Mouse (Mus musculus) midbrain, postnatal 0 days (tissue): ENCODE measurements around the gene Tnni3. TPM values are rescaled to one million over a fixed set of nuclear protein-coding genes. Genes with fewer than 3 reads are reported as not detected.

Experiments used
- ATAC-seq: fragments of 200-750 bp; cut with Nextera tagmentation; 2 replicates; pipeline ENCODE4 v1.8.0; 2017; ENCODE audit warnings: moderate number of reproducible peaks, mild to moderate bottlenecking, moderate TSS enrichment, moderate library complexity; ENCODE audit not compliant: low FRiP score
- DNase-seq: peaks from one replicate; pipeline ENCODE4 v3.0.0-alpha.2; 2015; ENCODE audit warnings: low spot score
- H3K27ac ChIP-seq: fragments of 300-500 bp; sonication (generic); 2 replicates; pipeline ENCODE4 v1.5.1; 2014; ENCODE audit warnings: low read depth, mild to moderate bottlenecking, low read length, mixed read lengths
- H3K27me3 ChIP-seq: fragments of 300-500 bp; sonication (generic); 2 replicates; pipeline ENCODE4 v1.6.1; 2014; ENCODE audit warnings: low read length, control low read depth, mixed read lengths; ENCODE audit not compliant: insufficient read depth
- H3K36me3 ChIP-seq: fragments of 300-500 bp; sonication (generic); 2 replicates; pipeline ENCODE4 v1.6.1; 2014; ENCODE audit warnings: low read length, control low read depth, mixed read lengths; ENCODE audit not compliant: insufficient read depth
- H3K4me1 ChIP-seq: fragments of 300-500 bp; sonication (generic); 2 replicates; pipeline ENCODE4 v1.6.1; 2014; ENCODE audit warnings: mild to moderate bottlenecking, control low read depth, antibody characterized with exemption, low read length, mixed read lengths; ENCODE audit not compliant: insufficient read depth
- H3K4me2 ChIP-seq: fragments of 300-500 bp; sonication (generic); 2 replicates; pipeline ENCODE4 v1.6.1; 2014; ENCODE audit warnings: low read depth, mild to moderate bottlenecking, low read length, mixed read lengths; ENCODE audit not compliant: poor library complexity, severe bottlenecking
- H3K4me3 ChIP-seq: fragments of 300-500 bp; sonication (generic); 2 replicates; pipeline ENCODE4 v1.5.1; 2014; ENCODE audit warnings: low read depth, mild to moderate bottlenecking, low read length, moderate library complexity
- H3K9ac ChIP-seq: fragments of 300-500 bp; sonication (generic); replicated peaks from 2 replicates; pipeline ENCODE4 v1.6.1; 2014; ENCODE audit warnings: mild to moderate bottlenecking, low read length, moderate library complexity, mixed read lengths; ENCODE audit not compliant: poor library complexity, severe bottlenecking
- H3K9me3 ChIP-seq: fragments of 300-500 bp; sonication (generic); 2 replicates; pipeline ENCODE4 v1.6.1; 2016; ENCODE audit warnings: low read length, control low read depth
- CTCF ChIP-seq: IDR thresholded peaks from 2 replicates; pipeline ENCODE4 v1.5.1; 2016; ENCODE audit warnings: antibody characterized with exemption, mild to moderate bottlenecking
- WGBS: fragments of 180-500 bp; shearing (Covaris S2); extraction: QIAGEN DNeasy Blood & Tissue Kit; methylation state at CpG from one replicate; pipeline ENCODE4 v1.1.7; 2014; 5-methylcytosine and 5-hydroxymethylcytosine counted together
- polyA plus RNA-seq: library from polyadenylated mRNA; unstranded; fragments of >200 nt; fragmentation: Nextera tagmentation; extraction: Ambion mirVana; gene quantifications from 2 replicates; pipeline ENCODE4 v1.2.1, GENCODE M21; 2015
- total RNA-seq: library from RNA; depleted of rRNA; stranded (reverse); fragments of >200 nt; gene quantifications from 2 replicates; pipeline ENCODE4 v1.2.3, GENCODE M21; 2014

Tnni3 gene
- total and polyA plus RNA-seq, 2 experiments from 2014 or later: 1.7 to 4.1 TPM

DNA sequence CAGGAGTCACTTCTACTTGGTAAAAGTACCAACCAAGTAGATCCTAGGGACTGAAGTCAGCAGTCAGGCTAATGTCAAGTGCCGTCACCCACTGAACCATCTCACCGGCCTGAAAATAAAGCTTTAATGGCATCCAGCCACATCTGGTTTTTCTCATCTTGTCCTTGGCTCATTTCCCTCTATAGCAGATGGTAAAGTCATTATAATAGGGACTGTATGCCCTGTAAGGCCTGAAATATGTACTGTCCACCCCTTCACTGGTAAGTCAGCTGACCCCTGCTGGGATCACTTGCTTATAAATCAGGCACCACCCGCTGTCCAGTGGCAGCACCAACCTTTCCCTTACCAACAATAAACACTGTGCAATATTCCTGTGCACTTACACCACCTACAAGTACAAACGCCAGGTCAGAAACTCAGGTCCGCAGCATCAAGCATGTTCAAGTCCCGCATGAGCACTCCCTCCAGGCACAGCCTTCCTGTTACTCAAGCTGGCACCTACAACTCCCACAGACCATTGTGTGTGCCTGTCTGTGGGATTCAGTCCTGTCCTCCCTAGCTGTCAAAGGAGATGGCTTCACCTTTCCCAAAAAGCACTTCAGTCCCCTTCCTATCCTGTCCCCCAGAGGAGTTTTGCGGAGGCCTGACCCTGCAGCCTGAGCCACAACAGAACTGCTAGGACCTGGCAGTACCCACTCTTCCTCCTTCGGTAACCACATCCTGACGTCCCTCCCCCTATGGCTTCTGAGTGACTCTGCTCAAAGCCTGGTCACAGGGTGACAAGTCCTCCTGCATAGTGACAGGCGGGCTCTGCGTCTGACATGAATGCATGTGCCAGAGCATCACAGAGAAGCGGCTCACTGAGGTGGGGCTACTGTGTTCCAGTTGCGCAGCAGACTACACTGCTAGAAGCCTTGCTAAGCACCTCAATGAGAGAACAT is 31.5 kb downstream of the Tnni3 start:
- no peaks in the 10 kb centered on the region for H3K9me3 ChIP-seq
- H3K27ac ChIP-seq: no peak overlapping the region
- no peak overlapping the region for H3K4me3 ChIP-seq
- 89% methylated on average over 13 of the region's 13 CpGs for WGBS
- TF ChIP-seq CTCF: no peak
- H3K4me2 ChIP-seq: no peak overlapping the region
- H3K27me3 ChIP-seq: no peaks in the 10 kb centered on the region
- H3K36me3 ChIP-seq: peaks cover 45% of the 10 kb centered on the region
- no peaks in the 10 kb centered on the region for H3K4me1 ChIP-seq
- H3K9ac ChIP-seq: no peak overlapping the region
- DNase-seq (no peak), ATAC-seq (no peak)

DNA sequence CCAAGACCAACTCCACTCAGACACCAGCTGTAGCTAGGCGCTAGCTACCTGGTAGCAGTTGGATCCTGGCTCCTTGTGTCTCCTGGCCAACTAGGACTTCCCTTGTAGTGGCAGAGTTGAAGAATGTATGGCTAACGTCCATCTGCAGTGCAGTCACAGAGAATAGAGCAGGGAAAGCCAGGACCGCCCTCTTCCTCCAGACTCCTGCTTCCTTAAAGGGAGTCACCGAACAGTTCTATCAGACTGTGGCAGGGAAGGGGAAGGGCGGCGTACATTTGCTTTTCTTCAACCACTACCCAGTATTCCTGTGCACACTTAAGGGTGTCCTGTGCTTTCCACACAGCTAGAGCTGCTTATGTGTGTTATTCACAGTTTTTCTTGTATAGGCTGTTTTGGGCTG is 32.7 kb downstream of the Tnni3 start:
- H3K4me2 ChIP-seq: no peak overlapping the region
- 86% methylated on average over 6 of the region's 6 CpGs for WGBS
- peaks cover 36% of the 10 kb centered on the region for H3K36me3 ChIP-seq
- H3K27ac ChIP-seq: no peak overlapping the region
- TF ChIP-seq CTCF: no peak
- ATAC-seq: no peak
- no peaks in the 10 kb centered on the region for H3K27me3 ChIP-seq
- no peaks in the 10 kb centered on the region for H3K4me1 ChIP-seq
- no peak overlapping the region for H3K4me3 ChIP-seq
- no peaks in the 10 kb centered on the region for H3K9me3 ChIP-seq
- H3K9ac ChIP-seq: no peak overlapping the region
- no peak for DNase-seq

DNA sequence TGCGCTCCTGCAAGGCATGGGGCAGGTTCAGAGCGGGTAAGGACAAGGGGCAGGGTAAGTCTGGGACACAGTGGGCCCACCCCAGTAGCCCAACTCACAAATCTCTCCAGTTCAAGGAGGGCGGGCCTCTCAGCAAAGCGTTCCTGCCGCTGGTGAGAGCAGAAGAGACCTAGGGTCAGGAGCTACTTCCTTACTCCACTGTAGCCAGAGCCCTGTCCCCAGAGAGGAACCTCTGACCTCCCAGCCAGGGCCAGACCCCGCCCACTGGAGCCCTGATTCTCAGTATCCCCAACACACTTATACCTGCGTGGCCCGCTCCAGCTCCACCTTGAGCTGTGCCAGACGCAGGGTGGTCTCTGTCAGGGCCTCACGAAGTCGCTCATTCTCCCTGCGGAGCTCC is 41.7 kb downstream of the Tnni3 start:
- WGBS: 92% methylated on average over 12 of the region's 12 CpGs
- no peak overlapping the region for H3K27ac ChIP-seq
- H3K9me3 ChIP-seq: no peaks in the 10 kb centered on the region
- no peaks in the 10 kb centered on the region for H3K27me3 ChIP-seq
- peaks cover 4% of the 10 kb centered on the region; the same call in 1 of the 2 replicates for H3K4me1 ChIP-seq
- H3K4me2 ChIP-seq: no peak overlapping the region
- no peak for DNase-seq
- no peak overlapping the region for H3K4me3 ChIP-seq
- ATAC-seq: no peak
- no peak for TF ChIP-seq CTCF
- H3K36me3 ChIP-seq: peaks cover 55% of the 10 kb centered on the region
- H3K9ac ChIP-seq: no peak overlapping the region

DNA sequence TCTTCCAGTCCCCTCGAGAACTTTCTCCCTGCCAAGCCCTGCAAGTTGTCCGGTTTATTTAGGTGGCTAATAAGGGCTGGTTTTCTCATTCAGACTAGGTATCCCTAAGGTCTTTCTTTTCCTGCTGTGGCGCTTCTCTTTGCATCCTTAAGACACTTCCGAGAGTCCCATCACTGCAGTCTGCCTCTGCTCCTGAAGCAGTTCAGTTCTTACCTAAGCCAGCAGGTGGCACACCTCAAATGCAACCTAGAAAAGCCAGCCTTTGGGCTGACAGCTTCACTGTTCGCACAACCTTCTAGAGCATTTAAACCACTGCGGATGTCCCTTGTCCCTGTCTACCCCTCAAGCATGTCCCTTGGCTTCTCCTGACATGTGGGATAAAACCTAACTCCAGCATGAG is 44.4 kb downstream of the Tnni3 start:
- DNase-seq (peak; percentile 64), ATAC-seq (no peak)
- no peak overlapping the region for H3K9ac ChIP-seq
- H3K9me3 ChIP-seq: no peaks in the 10 kb centered on the region
- peak; percentile 78 for TF ChIP-seq CTCF
- peaks cover 38% of the 10 kb centered on the region for H3K36me3 ChIP-seq
- no peak overlapping the region for H3K27ac ChIP-seq
- H3K4me1 ChIP-seq: peaks cover 4% of the 10 kb centered on the region; the same call in 1 of the 2 replicates
- peaks cover 8% of the 10 kb centered on the region; the same call in 1 of the 2 replicates for H3K27me3 ChIP-seq
- H3K4me3 ChIP-seq: no peak overlapping the region
- H3K4me2 ChIP-seq: no peak overlapping the region
- WGBS: 17% methylated on average over 6 of the region's 6 CpGs

DNA sequence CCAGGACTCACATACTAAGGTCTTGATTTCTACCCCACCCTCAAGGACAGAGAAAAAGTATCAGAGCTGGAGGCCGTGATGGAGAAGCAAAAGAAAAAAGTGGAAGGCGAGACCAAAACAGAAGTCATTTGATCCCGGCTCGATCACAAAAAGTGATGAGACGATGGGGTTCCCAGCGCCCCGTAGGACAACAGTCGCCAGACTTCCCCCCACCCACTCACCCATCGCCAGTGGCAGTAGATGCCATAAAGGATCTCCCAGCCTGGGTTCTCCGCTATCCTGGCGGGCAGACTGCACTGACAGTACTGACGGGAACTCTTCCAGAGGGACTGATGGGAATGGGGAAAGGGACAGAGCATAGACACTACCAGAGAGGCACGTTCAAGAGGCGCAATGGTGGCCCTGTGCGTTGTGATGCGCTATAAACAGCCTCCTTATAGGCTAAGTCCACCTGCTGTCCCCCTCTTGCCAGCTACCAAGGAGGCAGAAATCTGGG is 45.2 kb downstream of the Tnni3 start:
- Histone ChIP-seq H3K9ac (peak overlapping the region; percentile 37; the same call in 1 of the 2 replicates), H3K27me3 (peaks cover 17% of the 10 kb centered on the region), H3K27ac (0 out of 2 replicates have a peak overlapping the region, but pooled peaks have one; percentile 7), H3K9me3 (no peaks in the 10 kb centered on the region), H3K4me3 (peak overlapping the region; percentile 44), H3K4me1 (peaks cover 4% of the 10 kb centered on the region; the same call in 1 of the 2 replicates), H3K4me2 (peak overlapping the region; percentile 83), H3K36me3 (peaks cover 30% of the 10 kb centered on the region)
- no peak for DNase-seq
- 0 out of 2 replicates have a peak, but pooled peaks have one; percentile 0 for TF ChIP-seq CTCF
- WGBS: 4% methylated on average over 16 of the region's 16 CpGs
- peak; percentile 10; the same call in 1 of the 2 replicates for ATAC-seq
